7 mouse cellular contexts compared by ENCODE assay signal in the genomic region with DNA sequence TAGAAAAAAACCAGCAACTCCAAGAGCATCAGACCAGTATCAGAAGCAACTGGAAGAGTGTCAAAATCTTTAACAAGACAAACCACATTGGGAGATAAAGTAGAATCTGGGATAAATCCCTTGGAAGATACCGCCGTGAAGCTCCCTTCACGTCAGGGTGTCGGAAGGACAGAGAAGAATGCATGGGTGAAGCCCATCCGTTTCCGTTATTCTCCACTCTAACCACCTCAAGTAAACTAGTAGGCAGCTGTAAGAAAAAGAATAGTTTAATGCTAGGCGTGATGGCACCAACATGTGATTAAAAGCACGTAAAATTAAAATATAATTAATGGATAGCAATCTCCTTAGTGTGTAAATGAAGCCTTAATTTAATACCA. TPM values are rescaled to one million over a fixed set of nuclear protein-coding genes. Genes with fewer than 3 reads are reported as not detected.
DNase-seq lines count a peak whose midpoint lies in the region; ATAC-seq and TF ChIP-seq lines count a peak whose summit lies in the region.

No protein-coding gene starts in this region.

- no peaks in the 10 kb centered on the region for H3K36me3 ChIP-seq in spleen, adult 2 months (ENCODE audit: control insufficient read depth, insufficient read depth, low read length)
- peaks cover 16% of the 10 kb centered on the region for H3K36me3 ChIP-seq in forebrain, embryonic 15.5 days
- peaks cover 22% of the 10 kb centered on the region for H3K36me3 ChIP-seq in limb, embryonic 13.5 days
- peaks cover 20% of the 10 kb centered on the region for H3K36me3 ChIP-seq in neural tube, embryonic 15.5 days

- 29% methylated on average over 8 of the region's 8 CpGs for WGBS in spleen, adult 2 months
- 10% methylated on average over 8 of the region's 8 CpGs for WGBS in forebrain, embryonic 15.5 days
- WGBS in limb, embryonic 13.5 days = 33% methylated on average over 8 of the region's 8 CpGs
- 14% methylated on average over 8 of the region's 8 CpGs for WGBS in neural tube, embryonic 15.5 days

- no peaks in the 10 kb centered on the region for H3K27me3 ChIP-seq in spleen, adult 2 months (ENCODE audit: control insufficient read depth, insufficient read depth, low read length)
- H3K27me3 ChIP-seq in forebrain, embryonic 15.5 days = no peaks in the 10 kb centered on the region
- no peaks in the 10 kb centered on the region for H3K27me3 ChIP-seq in limb, embryonic 13.5 days
- no peaks in the 10 kb centered on the region for H3K27me3 ChIP-seq in neural tube, embryonic 15.5 days (replicated peaks)

- H3K9me3 ChIP-seq in forebrain, embryonic 15.5 days = no peaks in the 10 kb centered on the region
- no peaks in the 10 kb centered on the region for H3K9me3 ChIP-seq in limb, embryonic 13.5 days
- no peaks in the 10 kb centered on the region for H3K9me3 ChIP-seq in neural tube, embryonic 15.5 days (replicated peaks)

- DNase-seq in spleen, adult 2 months (ENCODE audit: low read depth in 1 of 2, low spot score in 2 of 2) = no peak
- no peak for DNase-seq in spleen, postnatal 4 days (ENCODE audit: low spot score in 2 of 2)
- DNase-seq in layer of hippocampus, adult 11-12 months (ENCODE audit: low spot score) = no peak

- H3K27ac ChIP-seq in spleen, adult 2 months (ENCODE audit: insufficient read depth, low read length) = no peak overlapping the region; the same call in 1 of the 2 replicates
- H3K27ac ChIP-seq in forebrain, embryonic 15.5 days (replicated peaks) = peak overlapping the region; percentile 99
- peak overlapping the region; percentile 94 for H3K27ac ChIP-seq in limb, embryonic 13.5 days
- peak overlapping the region; percentile 98 for H3K27ac ChIP-seq in neural tube, embryonic 15.5 days (replicated peaks)

- peak overlapping the region; percentile 17; the same call in 1 of the 2 replicates for H3K4me3 ChIP-seq in spleen, adult 2 months (ENCODE audit: extremely low read depth, insufficient read depth, insufficient read length)
- H3K4me3 ChIP-seq in forebrain, embryonic 15.5 days = peak overlapping the region; percentile 71
- peak overlapping the region; percentile 59 for H3K4me3 ChIP-seq in limb, embryonic 13.5 days
- peak overlapping the region; percentile 58 for H3K4me3 ChIP-seq in neural tube, embryonic 15.5 days (replicated peaks)

- TF ChIP-seq CTCF in spleen, adult 2 months (IDR thresholded peaks at IDR 0.05; ENCODE audit: extremely low read depth, insufficient read depth, insufficient read length, insufficient replicate concordance) = no peak

- H3K4me1 ChIP-seq in spleen, adult 2 months (ENCODE audit: control insufficient read depth, insufficient read depth, insufficient read length) = no peaks in the 10 kb centered on the region
- H3K4me1 ChIP-seq in forebrain, embryonic 15.5 days = peaks cover 39% of the 10 kb centered on the region
- peaks cover 19% of the 10 kb centered on the region for H3K4me1 ChIP-seq in limb, embryonic 13.5 days
- H3K4me1 ChIP-seq in neural tube, embryonic 15.5 days = peaks cover 34% of the 10 kb centered on the region

- peak overlapping the region; percentile 79 for H3K9ac ChIP-seq in forebrain, embryonic 15.5 days (replicated peaks)
- H3K9ac ChIP-seq in limb, embryonic 13.5 days = peak overlapping the region; percentile 75; the same call in 1 of the 2 replicates
- H3K9ac ChIP-seq in neural tube, embryonic 15.5 days (replicated peaks) = peak overlapping the region; percentile 63

- ATAC-seq in forebrain, embryonic 15.5 days (replicated peaks) = no peak
- no peak for ATAC-seq in limb, embryonic 13.5 days (ENCODE audit: low FRiP score, low read depth)
- ATAC-seq in neural tube, embryonic 15.5 days (ENCODE audit: low FRiP score) = 0 out of 2 replicates have a peak, but pooled peaks have one; percentile 19
- ATAC-seq in CD4-positive, CD25-positive, alpha-beta regulatory T cell, adult 4 months = no peak

- peak overlapping the region; percentile 66 for H3K4me2 ChIP-seq in forebrain, embryonic 15.5 days (replicated peaks)
- peak overlapping the region; percentile 68 for H3K4me2 ChIP-seq in limb, embryonic 13.5 days (replicated peaks)
- peak overlapping the region; percentile 63 for H3K4me2 ChIP-seq in neural tube, embryonic 15.5 days

- TF ChIP-seq POLR2A in spleen, adult 2 months (IDR thresholded peaks at IDR 0.05; ENCODE audit: low read depth, low read length) = no peak

RNA-seq across cellular contexts. Expression of gene Zfp27, which starts 0.3 kb away (rescaled TPM):
- polyA plus RNA-seq in spleen, adult 2 months (2012; rRNA removed) = 0.93 and 1.0 TPM in 2 replicates
- 17.0 and 17.7 TPM in 2 replicates for polyA plus RNA-seq in forebrain, embryonic 15.5 days (2015; fragmentation: Nextera tagmentation; extraction: Ambion mirVana)
- 14.5 and 14.7 TPM in 2 replicates for polyA plus RNA-seq in limb, embryonic 13.5 days (2015; fragmentation: Nextera tagmentation; extraction: Ambion mirVana)
- polyA plus RNA-seq in neural tube, embryonic 15.5 days (2015; fragmentation: Nextera tagmentation; extraction: Ambion mirVana) = 12.6 and 14.2 TPM in 2 replicates
- 1 to 10 TPM; 2.7 to 7.6 TPM for polyA plus RNA-seq in CD4-positive, CD25-positive, alpha-beta regulatory T cell, adult 4 months (2017; shearing (Covaris generic))

RNA-seq across cellular contexts. Expression of gene Zfp383, which starts 1.4 kb away (rescaled TPM):
- 0.31 and 0.35 TPM in 2 replicates for polyA plus RNA-seq in spleen, adult 2 months (2012; rRNA removed)
- 6.5 and 6.6 TPM in 2 replicates for polyA plus RNA-seq in forebrain, embryonic 15.5 days (2015; fragmentation: Nextera tagmentation; extraction: Ambion mirVana)
- 8.3 and 8.5 TPM in 2 replicates for polyA plus RNA-seq in limb, embryonic 13.5 days (2015; fragmentation: Nextera tagmentation; extraction: Ambion mirVana)
- polyA plus RNA-seq in neural tube, embryonic 15.5 days (2015; fragmentation: Nextera tagmentation; extraction: Ambion mirVana) = 5.1 and 6.1 TPM in 2 replicates
- polyA plus RNA-seq in CD4-positive, CD25-positive, alpha-beta regulatory T cell, adult 4 months (2017; shearing (Covaris generic)) = under 1 TPM; 0.98 to 0.99 TPM

RNA-seq across cellular contexts. Expression of gene Zfp420, which starts 46.9 kb away (rescaled TPM):
- 0.99 and 1.2 TPM in 2 replicates for polyA plus RNA-seq in spleen, adult 2 months (2012; rRNA removed)
- 19.0 and 19.3 TPM in 2 replicates for polyA plus RNA-seq in forebrain, embryonic 15.5 days (2015; fragmentation: Nextera tagmentation; extraction: Ambion mirVana)
- 10.4 and 11.1 TPM in 2 replicates for polyA plus RNA-seq in limb, embryonic 13.5 days (2015; fragmentation: Nextera tagmentation; extraction: Ambion mirVana)
- polyA plus RNA-seq in neural tube, embryonic 15.5 days (2015; fragmentation: Nextera tagmentation; extraction: Ambion mirVana) = 19.4 and 20.5 TPM in 2 replicates
- polyA plus RNA-seq in CD4-positive, CD25-positive, alpha-beta regulatory T cell, adult 4 months (2017; shearing (Covaris generic)) = 1 to 10 TPM; 6.7 to 9.2 TPM

RNA-seq across cellular contexts. Expression of gene Zfp74, which starts 47.2 kb away (rescaled TPM):
- 4.0 and 6.0 TPM in 2 replicates for polyA plus RNA-seq in spleen, adult 2 months (2012; rRNA removed)
- polyA plus RNA-seq in forebrain, embryonic 15.5 days (2015; fragmentation: Nextera tagmentation; extraction: Ambion mirVana) = 19.7 and 25.1 TPM in 2 replicates
- polyA plus RNA-seq in limb, embryonic 13.5 days (2015; fragmentation: Nextera tagmentation; extraction: Ambion mirVana) = 14.9 and 17.6 TPM in 2 replicates
- polyA plus RNA-seq in neural tube, embryonic 15.5 days (2015; fragmentation: Nextera tagmentation; extraction: Ambion mirVana) = 20.0 and 20.2 TPM in 2 replicates
- 1 to 10 TPM; 4.8 to 5.2 TPM for polyA plus RNA-seq in CD4-positive, CD25-positive, alpha-beta regulatory T cell, adult 4 months (2017; shearing (Covaris generic))

RNA-seq across cellular contexts. Expression of gene Zfp940, which starts 53.2 kb away (rescaled TPM):
- polyA plus RNA-seq in spleen, adult 2 months (2012; rRNA removed) = 0.37 and 0.39 TPM in 2 replicates
- 15.0 and 16.3 TPM in 2 replicates for polyA plus RNA-seq in forebrain, embryonic 15.5 days (2015; fragmentation: Nextera tagmentation; extraction: Ambion mirVana)
- polyA plus RNA-seq in limb, embryonic 13.5 days (2015; fragmentation: Nextera tagmentation; extraction: Ambion mirVana) = 7.2 and 8.1 TPM in 2 replicates
- polyA plus RNA-seq in neural tube, embryonic 15.5 days (2015; fragmentation: Nextera tagmentation; extraction: Ambion mirVana) = 10.6 and 12.3 TPM in 2 replicates
- 1 to 10 TPM; 3.6 to 4.5 TPM for polyA plus RNA-seq in CD4-positive, CD25-positive, alpha-beta regulatory T cell, adult 4 months (2017; shearing (Covaris generic))

Comparison
In these comparisons a context has a peak if more than half of its experiments do, and no peak if none do; other contexts are left out.
1. H3K4me3 ChIP-seq: peak in every context shown above with its lines; median percentile 71 in forebrain, embryonic 15.5 days; 59 in limb, embryonic 13.5 days; 58 in neural tube, embryonic 15.5 days; 17 in spleen, adult 2 months.